In the genomic region with DNA sequence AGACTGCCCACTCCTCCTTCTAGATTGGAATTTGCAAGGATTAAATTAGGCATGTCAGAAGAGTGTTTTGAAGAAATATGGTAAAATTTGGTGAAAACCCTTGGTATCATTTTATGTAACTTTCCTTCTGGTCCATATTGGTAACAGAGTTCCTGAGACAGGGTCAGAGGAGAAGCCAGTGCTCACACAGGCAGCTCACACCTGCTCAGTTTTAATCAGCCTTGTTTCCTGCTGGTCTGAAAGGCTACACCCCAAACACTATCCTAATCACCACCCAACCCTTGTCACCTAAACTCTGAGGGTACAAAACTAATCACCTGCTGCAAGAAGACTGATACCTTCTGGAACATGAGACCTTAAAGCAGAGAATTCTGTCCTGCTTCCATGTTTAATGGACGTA, we compare ENCODE assay signal across 21 mouse cellular contexts.
"Had no signal": no experiment of that assay in that cellular context is flagged by ENCODE, and none has a peak within 500 bp of the region (broad histone marks: within the 10 kb centered on the region; RNA-seq: fewer than 3 reads in every experiment).

No protein-coding gene starts in this region.

- H3K4me2 ChIP-seq: heart, embryonic 11.5 days; hindbrain, embryonic 12.5 days; hindbrain, embryonic 14.5 days; liver, embryonic 12.5 days had no signal

- H3K9me3 ChIP-seq: hindbrain, embryonic 10.5 days; hindbrain, embryonic 12.5 days; limb, embryonic 15.5 days; liver, embryonic 12.5 days had no signal

- H3K27ac ChIP-seq: gastrocnemius, adult 2 months; heart, adult 2 months; hindbrain, embryonic 10.5 days; hindbrain, embryonic 12.5 days; hindbrain, embryonic 14.5 days; layer of hippocampus, adult 2 months; left cerebral cortex, adult 2 months; liver, embryonic 12.5 days; liver, embryonic 14.5 days had no signal

- DNase-seq: gastrocnemius, adult 2 months; gastrocnemius, postnatal 10 days; gastrocnemius, postnatal 25 days; heart, adult 2 months; heart, postnatal 10 days; heart, postnatal 4 days; kidney, adult 18-20 months; kidney, adult 8-10 months; kidney, postnatal 10 days; kidney, postnatal 25 days had no signal

- H3K4me1 ChIP-seq: hindbrain, embryonic 12.5 days; liver, embryonic 12.5 days had no signal

- ATAC-seq: hindbrain, embryonic 16.5 days; inflammation-experienced regulatory T-cells, adult 6 months; liver, embryonic 12.5 days had no signal

- H3K4me3 ChIP-seq: gastrocnemius, adult 2 months; heart, adult 2 months; hindbrain, embryonic 10.5 days; hindbrain, embryonic 12.5 days; layer of hippocampus, adult 2 months; left cerebral cortex, adult 2 months; limb, embryonic 15.5 days; liver, embryonic 12.5 days had no signal

- H3K27me3 ChIP-seq: hindbrain, embryonic 12.5 days; limb, embryonic 15.5 days; liver, embryonic 12.5 days had no signal

- H3K36me3 ChIP-seq: hindbrain, embryonic 10.5 days; hindbrain, embryonic 12.5 days; limb, embryonic 15.5 days; liver, embryonic 12.5 days had no signal

- H3K9ac ChIP-seq: hindbrain, embryonic 12.5 days; hindbrain, embryonic 14.5 days; limb, embryonic 15.5 days; liver, embryonic 12.5 days; liver, embryonic 14.5 days had no signal
